Mouse (Mus musculus): Measurements from ENCODE around the gene Izumo1r. TPM values are rescaled to one million over a fixed set of nuclear protein-coding genes. Genes with fewer than 3 reads are reported as not detected.

Izumo1r gene
- total RNA-seq, 2 experiments from 2014 or later = not detected

- no peak for DNase-seq
- intact Hi-C loops (cut with DNase I) = no loop called here
Measured at GRCm38 (mm10) chr9:14870377-14870776, 33.4 kb downstream of the Izumo1r start.

GRCm38 (mm10) chr9:14868326-14868725 lies 35.4 kb downstream of the Izumo1r start:
- intact Hi-C loops (cut with DNase I) = loop anchor here (5.0 kb wide), 1 partner anchor 144 kb away; no protein-coding TSS in a partner anchor
- no peak for DNase-seq

- intact Hi-C loops (cut with DNase I) = loop anchor here (5.0 kb wide), 1 partner anchor 145 kb away; no protein-coding TSS in a partner anchor
- DNase-seq = peak; percentile 65
Measured at GRCm38 (mm10) chr9:14866957-14867356, 36.8 kb downstream of the Izumo1r start.

- no peak for DNase-seq
- intact Hi-C loops (cut with DNase I) = loop anchor here (5.0 kb wide), 1 partner anchor 148 kb away; no protein-coding TSS in a partner anchor
Measured at GRCm38 (mm10) chr9:14864726-14865125, 39.0 kb downstream of the Izumo1r start.

- DNase-seq = no peak
Measured at GRCm38 (mm10) chr9:14863126-14863525, 40.6 kb downstream of the Izumo1r start.

GRCm38 (mm10) chr9:14859868-14860639 lies 43.7 kb downstream of the Izumo1r start, which contains the start of gene Gpr83:
Gpr83 (plus strand) TSS chr9:14860210.
- intact Hi-C loops (cut with DNase I) = no loop called here
- peak; percentile 24 for DNase-seq

More at GRCm38 (mm10) chr9:14863126-14863525, 40.6 kb downstream of the Izumo1r start:
- intact Hi-C loops (cut with DNase I) = no loop called here

GRCm38 (mm10) chr9:14858782-14859181 lies 45.0 kb downstream of the Izumo1r start:
- intact Hi-C loops (cut with DNase I) = no loop called here
- no peak for DNase-seq

- intact Hi-C loops (cut with DNase I) = no loop called here
- DNase-seq = no peak
Measured at GRCm38 (mm10) chr9:14858170-14858706, 45.5 kb downstream of the Izumo1r start.

GRCm38 (mm10) chr9:14856922-14857654 lies 46.7 kb downstream of the Izumo1r start:
- intact Hi-C loops (cut with DNase I) = no loop called here

GRCm38 (mm10) chr9:14854585-14854984 lies 49.2 kb downstream of the Izumo1r start:
- intact Hi-C loops (cut with DNase I) = no loop called here
- DNase-seq = peak; percentile 22

More at GRCm38 (mm10) chr9:14856922-14857654, 46.7 kb downstream of the Izumo1r start:
- DNase-seq = peak; percentile 74

- no peak for DNase-seq
- intact Hi-C loops (cut with DNase I) = no loop called here
Measured at GRCm38 (mm10) chr9:14848267-14848935, 55.3 kb downstream of the Izumo1r start.

GRCm38 (mm10) chr9:14846428-14846827 lies 57.3 kb downstream of the Izumo1r start:
- intact Hi-C loops (cut with DNase I) = no loop called here
- DNase-seq = no peak

GRCm38 (mm10) chr9:14843901-14844300 lies 59.8 kb downstream of the Izumo1r start:
- intact Hi-C loops (cut with DNase I) = no loop called here

GRCm38 (mm10) chr9:14843311-14843857 lies 60.4 kb downstream of the Izumo1r start:
- intact Hi-C loops (cut with DNase I) = no loop called here

More at GRCm38 (mm10) chr9:14843901-14844300, 59.8 kb downstream of the Izumo1r start:
- no peak for DNase-seq

GRCm38 (mm10) chr9:14841878-14842761 lies 61.6 kb downstream of the Izumo1r start:
- peak; percentile 13 for DNase-seq
- intact Hi-C loops (cut with DNase I) = no loop called here

More at GRCm38 (mm10) chr9:14843311-14843857, 60.4 kb downstream of the Izumo1r start:
- no peak for DNase-seq

- intact Hi-C loops (cut with DNase I) = no loop called here
- DNase-seq = no peak
Measured at GRCm38 (mm10) chr9:14839970-14840369, 63.8 kb downstream of the Izumo1r start.

- DNase-seq = peak; percentile 74
- intact Hi-C loops (cut with DNase I) = no loop called here
Measured at GRCm38 (mm10) chr9:14839527-14839926, 64.2 kb downstream of the Izumo1r start.
